Mouse (Mus musculus) hindbrain, embryonic 14.5 days (tissue): ENCODE data around the gene Gtf2h5. TPM values are rescaled to one million over a fixed set of nuclear protein-coding genes. Genes with fewer than 3 reads are reported as not detected.
A peak's percentile ranks its signal among the peaks of the same experiment; 100 is the strongest.

Source experiments
- ATAC-seq: fragments of 200-750 bp; cut with Nextera tagmentation; 2 replicates; pipeline ENCODE4 v1.8.0; 2017; ENCODE audit warnings: moderate number of reproducible peaks, mild to moderate bottlenecking, moderate TSS enrichment, moderate library complexity; ENCODE audit not compliant: low FRiP score
- DNase-seq: peaks from one replicate; pipeline ENCODE4 v3.0.0-alpha.2; 2015; ENCODE audit warnings: low spot score
- H3K27ac ChIP-seq: fragments of 300-500 bp; sonication (generic); 2 replicates; pipeline ENCODE4 v1.5.1; 2014; ENCODE audit warnings: mild to moderate bottlenecking, moderate library complexity
- H3K27me3 ChIP-seq: fragments of 300-500 bp; sonication (generic); 2 replicates; pipeline ENCODE4 v1.6.1; 2014; ENCODE audit warnings: mild to moderate bottlenecking, low read length, mixed read lengths; ENCODE audit not compliant: control insufficient read depth, insufficient read depth
- H3K36me3 ChIP-seq: fragments of 300-500 bp; sonication (generic); replicated peaks from 2 replicates; pipeline ENCODE4 v1.6.1; 2014; ENCODE audit not compliant: control insufficient read depth, insufficient read depth
- H3K4me1 ChIP-seq: fragments of 300-500 bp; sonication (generic); replicated peaks from 2 replicates; pipeline ENCODE4 v1.6.1; 2014; ENCODE audit warnings: antibody characterized with exemption, low read length, mixed read lengths; ENCODE audit not compliant: control insufficient read depth, insufficient read depth
- H3K4me2 ChIP-seq: fragments of 300-500 bp; sonication (generic); replicated peaks from 2 replicates; pipeline ENCODE4 v1.6.1; 2014; ENCODE audit warnings: mild to moderate bottlenecking, moderate library complexity
- H3K4me3 ChIP-seq: fragments of 300-500 bp; sonication (generic); replicated peaks from 2 replicates; pipeline ENCODE4 v1.5.1; 2014; ENCODE audit warnings: mild to moderate bottlenecking, low read length
- H3K9ac ChIP-seq: fragments of 300-500 bp; sonication (generic); 2 replicates; pipeline ENCODE4 v1.6.1; 2014
- H3K9me3 ChIP-seq: fragments of 300-500 bp; sonication (generic); 2 replicates; pipeline ENCODE4 v1.6.1; 2016; ENCODE audit warnings: low read length; ENCODE audit not compliant: control insufficient read depth
- WGBS: fragments of 180-500 bp; shearing (Covaris S2); extraction: QIAGEN DNeasy Blood & Tissue Kit; methylation state at CpG from one replicate; pipeline ENCODE4 v1.1.7; 2014; 5-methylcytosine and 5-hydroxymethylcytosine counted together
- polyA plus RNA-seq: library from polyadenylated mRNA; unstranded; fragments of >200 nt; fragmentation: Nextera tagmentation; extraction: Ambion mirVana; gene quantifications from 2 replicates; pipeline ENCODE4 v1.2.1, GENCODE M21; 2014

Gene Gtf2h5
- polyA plus RNA-seq, 1 experiment from 2014 or later: 214 TPM

DNA sequence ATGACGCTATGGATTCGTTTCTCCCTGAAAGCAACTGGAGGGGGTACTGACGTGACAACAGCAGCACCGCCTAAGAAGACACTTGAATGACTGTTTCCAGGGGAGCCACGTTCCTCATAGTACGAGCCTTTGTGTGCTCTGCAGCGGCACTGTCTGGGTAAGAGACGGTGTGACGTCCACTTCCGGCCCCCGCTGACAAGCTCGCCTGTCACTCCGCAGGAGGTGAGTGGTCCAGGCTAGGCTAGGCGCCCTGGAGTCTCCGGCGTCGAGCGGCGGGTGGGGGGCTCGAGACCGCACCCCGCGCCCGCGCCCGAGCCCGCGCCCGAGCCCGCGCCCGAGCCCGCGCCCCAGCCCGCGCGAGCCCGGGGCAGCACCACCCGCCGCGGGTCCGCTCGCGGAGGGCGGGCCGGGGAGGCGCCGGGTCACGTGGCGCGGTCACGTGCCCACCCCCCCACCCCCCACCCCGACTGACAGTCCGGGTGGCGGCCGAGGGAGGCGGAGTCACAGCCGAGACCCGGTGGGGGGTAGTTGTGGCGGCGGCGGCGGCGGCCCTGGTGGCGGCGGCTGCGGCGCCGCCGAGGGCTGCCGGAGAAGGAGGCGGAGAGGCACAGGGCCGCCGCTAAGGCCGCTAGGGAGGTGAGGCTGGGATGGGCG lies 26.9 kb downstream of the Gtf2h5 start, which contains the start of gene Tulp4:
Gene Tulp4 (plus strand): TSS at position 77 of the 654 bp plus-strand sequence.
- DNase-seq (peak; percentile 87), ATAC-seq (peak; percentile 95)
- Histone ChIP-seq H3K4me3 (peak within 1 kb of the TSS; percentile 61), H3K36me3 (no peaks in the 10 kb centered on the region), H3K27ac (peak within 1 kb of the TSS; percentile 97), H3K9me3 (no peaks in the 10 kb centered on the region), H3K27me3 (no peaks in the 10 kb centered on the region), H3K9ac (peak within 1 kb of the TSS; percentile 92), H3K4me1 (peaks cover 22% of the 10 kb centered on the region), H3K4me2 (peak within 1 kb of the TSS; percentile 83)
- WGBS: under 1% methylated on average over 49 of the region's 76 CpGs

- Histone ChIP-seq H3K36me3 (no peaks in the 10 kb centered on the region), H3K4me2 (peak overlapping the region; percentile 83), H3K27ac (peak overlapping the region; percentile 97), H3K9ac (peak overlapping the region; percentile 92), H3K9me3 (no peaks in the 10 kb centered on the region), H3K27me3 (no peaks in the 10 kb centered on the region), H3K4me1 (peaks cover 22% of the 10 kb centered on the region), H3K4me3 (peak overlapping the region; percentile 61)
- DNase-seq (peak; percentile 59), ATAC-seq (peak; percentile 3; the same call in 1 of the 2 replicates)
- 0% methylated on average over 39 of the region's 50 CpGs for WGBS
These were observed 27.5 kb downstream of the Gtf2h5 start for GRCm38 (mm10) chr17:6107015-6107601.

DNA sequence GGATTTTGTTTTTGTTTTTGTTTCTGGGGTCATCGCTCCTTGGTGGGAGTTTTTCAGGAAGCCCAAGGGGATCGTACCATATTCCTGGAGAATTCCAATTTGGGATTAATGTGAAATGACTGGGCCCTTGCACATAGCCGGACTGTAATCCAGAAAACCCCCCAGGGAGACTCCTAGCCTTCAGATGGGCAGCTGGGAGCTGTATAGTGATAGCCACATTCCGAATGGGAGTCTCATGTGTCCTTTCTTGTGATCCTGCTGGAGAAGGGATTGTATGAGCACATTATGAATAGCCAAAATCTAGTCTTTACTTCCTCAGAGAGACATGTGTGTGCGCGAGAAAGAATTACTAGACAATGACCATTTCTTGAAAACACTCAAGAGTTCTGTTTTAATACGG lies 28.6 kb downstream of the Gtf2h5 start:
- peak overlapping the region; percentile 83 for H3K4me2 ChIP-seq
- no peaks in the 10 kb centered on the region for H3K36me3 ChIP-seq
- peak overlapping the region; percentile 92 for H3K9ac ChIP-seq
- 49% methylated on average over 7 of the region's 7 CpGs for WGBS
- peaks cover 22% of the 10 kb centered on the region for H3K4me1 ChIP-seq
- H3K4me3 ChIP-seq: peak overlapping the region; percentile 61
- DNase-seq: no peak
- ATAC-seq: no peak
- H3K27ac ChIP-seq: peak overlapping the region; percentile 97
- H3K27me3 ChIP-seq: no peaks in the 10 kb centered on the region
- no peaks in the 10 kb centered on the region for H3K9me3 ChIP-seq

GRCm38 (mm10) chr17:6110956-6111355 lies 31.4 kb downstream of the Gtf2h5 start:
- WGBS: 81% methylated on average over 3 of the region's 3 CpGs
- Histone ChIP-seq H3K4me3 (no peak overlapping the region), H3K4me2 (no peak overlapping the region), H3K9me3 (no peaks in the 10 kb centered on the region), H3K27ac (no peak overlapping the region), H3K36me3 (peaks cover 17% of the 10 kb centered on the region; the same call in 1 of the 2 replicates), H3K27me3 (no peaks in the 10 kb centered on the region), H3K9ac (no peak overlapping the region), H3K4me1 (peaks cover 22% of the 10 kb centered on the region)
- ATAC-seq (no peak), DNase-seq (no peak)

DNA sequence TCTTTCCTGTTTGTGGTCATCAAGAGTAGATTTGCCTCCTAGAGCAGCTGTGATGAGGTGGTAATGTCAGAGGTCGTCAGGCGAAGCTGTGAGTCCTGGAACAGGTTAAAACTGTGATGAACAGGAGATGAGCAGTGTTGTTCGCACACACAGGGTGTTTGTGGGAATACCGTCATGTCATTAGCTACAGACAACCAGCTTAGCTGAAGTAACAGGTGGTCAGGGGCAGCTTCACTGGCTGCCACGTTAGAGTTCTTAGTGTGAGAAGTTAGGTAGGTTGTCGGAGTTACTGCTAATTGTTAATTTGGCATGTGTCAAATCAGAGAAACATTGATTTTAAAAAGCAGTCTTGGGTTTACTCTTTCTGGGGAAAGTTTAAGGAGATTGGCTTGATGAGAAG lies 34.1 kb downstream of the Gtf2h5 start:
- H3K4me2 ChIP-seq: no peak overlapping the region
- 91% methylated on average over 6 of the region's 6 CpGs for WGBS
- ATAC-seq: no peak
- no peak overlapping the region for H3K27ac ChIP-seq
- no peak overlapping the region for H3K9ac ChIP-seq
- no peaks in the 10 kb centered on the region for H3K27me3 ChIP-seq
- peaks cover 22% of the 10 kb centered on the region for H3K4me1 ChIP-seq
- no peak for DNase-seq
- H3K4me3 ChIP-seq: no peak overlapping the region
- H3K36me3 ChIP-seq: peaks cover 19% of the 10 kb centered on the region; the same call in 1 of the 2 replicates
- H3K9me3 ChIP-seq: no peaks in the 10 kb centered on the region

DNA sequence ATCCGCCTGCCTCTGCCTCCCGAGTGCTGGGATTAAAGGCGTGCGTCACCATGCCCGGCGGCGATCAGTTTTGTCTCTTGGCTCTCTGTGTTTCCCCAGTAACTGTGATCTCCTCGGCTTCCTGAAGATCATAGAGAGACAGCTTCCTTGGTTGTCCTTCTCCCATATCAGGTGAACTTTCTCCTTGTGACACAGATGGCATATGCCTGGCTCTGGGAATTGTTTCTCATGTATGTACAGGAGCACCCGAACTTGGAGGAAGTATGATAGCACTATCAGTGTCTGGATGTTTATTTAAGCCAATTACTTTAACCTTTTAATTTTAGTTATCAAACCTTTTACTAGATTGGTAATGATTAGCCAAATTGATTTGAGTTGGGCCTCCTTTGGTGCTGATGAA lies 35.5 kb downstream of the Gtf2h5 start:
- no peak for ATAC-seq
- no peak overlapping the region for H3K4me3 ChIP-seq
- H3K4me1 ChIP-seq: peaks cover 16% of the 10 kb centered on the region; the same call in 1 of the 2 replicates
- DNase-seq: no peak
- 97% methylated on average over 9 of the region's 9 CpGs for WGBS
- H3K4me2 ChIP-seq: no peak overlapping the region
- peaks cover 19% of the 10 kb centered on the region; the same call in 1 of the 2 replicates for H3K36me3 ChIP-seq
- no peak overlapping the region for H3K9ac ChIP-seq
- no peak overlapping the region for H3K27ac ChIP-seq
- H3K27me3 ChIP-seq: no peaks in the 10 kb centered on the region
- H3K9me3 ChIP-seq: no peaks in the 10 kb centered on the region

DNA sequence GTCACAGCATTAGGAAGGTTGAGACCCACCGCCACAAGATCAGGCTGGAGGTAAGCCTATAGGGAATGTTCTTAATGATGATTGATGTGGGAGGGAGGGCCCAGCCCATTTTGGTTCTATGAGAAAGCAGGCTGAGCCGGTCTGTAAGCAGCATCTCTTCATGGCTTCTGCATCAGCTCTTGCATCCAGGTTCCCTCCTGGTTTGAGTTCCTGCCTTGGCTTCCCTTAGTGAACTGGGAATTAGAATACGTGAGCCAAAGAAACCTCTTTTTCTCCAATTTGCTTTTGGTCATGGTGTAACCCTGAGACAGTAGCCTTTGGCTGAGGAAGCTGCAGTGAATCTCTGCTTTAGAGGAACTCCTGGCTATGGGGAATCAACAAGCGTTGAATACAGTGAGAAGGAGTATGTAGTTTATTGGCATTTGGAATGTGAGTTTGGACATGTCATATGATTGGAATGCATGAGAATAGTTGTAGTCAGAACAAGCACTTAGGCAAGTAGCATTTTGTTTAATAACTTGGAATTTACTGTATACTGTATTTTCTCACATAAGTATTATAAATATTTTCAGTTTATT lies 37.7 kb downstream of the Gtf2h5 start:
- Histone ChIP-seq H3K4me3 (no peak overlapping the region), H3K4me1 (peaks cover 12% of the 10 kb centered on the region; the same call in 1 of the 2 replicates), H3K27ac (no peak overlapping the region), H3K9me3 (no peaks in the 10 kb centered on the region), H3K36me3 (peaks cover 23% of the 10 kb centered on the region), H3K9ac (no peak overlapping the region), H3K27me3 (no peaks in the 10 kb centered on the region), H3K4me2 (no peak overlapping the region)
- DNase-seq (no peak), ATAC-seq (no peak)
- WGBS: 66% methylated on average over 4 of the region's 4 CpGs

DNA sequence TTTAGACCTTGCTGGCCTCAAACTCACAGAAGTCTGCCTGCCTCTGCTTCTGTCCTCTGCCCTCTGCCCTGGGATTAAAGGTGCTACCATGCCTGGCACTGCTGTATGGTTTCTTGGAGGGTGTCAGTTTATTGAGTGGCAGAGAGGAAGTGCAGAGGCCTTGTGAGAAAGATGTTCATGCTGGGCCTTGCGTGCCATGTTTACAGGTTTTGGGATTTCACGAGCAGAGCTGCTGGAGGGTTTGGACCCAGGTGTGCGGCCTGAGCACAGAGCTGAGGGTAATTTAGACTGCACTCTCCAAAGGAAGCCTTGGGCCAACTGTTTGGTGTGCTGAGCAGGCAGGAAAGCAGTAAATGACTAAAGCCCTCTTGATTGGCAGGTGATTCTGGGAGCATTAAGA lies 38.3 kb downstream of the Gtf2h5 start:
- Histone ChIP-seq H3K27me3 (no peaks in the 10 kb centered on the region), H3K4me2 (no peak overlapping the region), H3K4me3 (no peak overlapping the region), H3K27ac (no peak overlapping the region), H3K36me3 (peaks cover 30% of the 10 kb centered on the region), H3K4me1 (peaks cover 12% of the 10 kb centered on the region; the same call in 1 of the 2 replicates), H3K9me3 (no peaks in the 10 kb centered on the region), H3K9ac (no peak overlapping the region)
- 82% methylated on average over 3 of the region's 3 CpGs for WGBS
- ATAC-seq (no peak), DNase-seq (no peak)

DNA sequence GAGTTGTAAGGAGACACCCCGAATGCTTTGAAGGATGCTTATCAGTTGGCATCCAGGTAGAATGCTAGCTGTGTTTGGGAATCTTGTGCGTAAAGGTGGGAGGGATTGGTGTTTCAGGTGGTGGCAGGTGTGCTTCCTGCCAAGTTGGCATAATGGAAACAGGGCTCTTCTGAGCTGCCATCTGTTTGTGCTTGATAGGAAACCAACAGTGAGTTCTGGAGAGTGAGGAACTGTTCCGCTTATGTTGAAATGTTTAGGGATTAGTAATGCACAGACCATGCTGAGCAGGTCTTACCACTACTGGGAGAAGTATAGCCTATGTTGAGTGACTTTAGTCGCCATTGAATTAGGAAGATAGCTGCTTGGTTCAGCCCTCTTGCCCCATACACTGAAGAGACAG lies 39.3 kb downstream of the Gtf2h5 start:
- 89% methylated on average over 4 of the region's 4 CpGs for WGBS
- Histone ChIP-seq H3K4me1 (peaks cover 12% of the 10 kb centered on the region; the same call in 1 of the 2 replicates), H3K36me3 (peaks cover 40% of the 10 kb centered on the region), H3K9me3 (no peaks in the 10 kb centered on the region), H3K4me2 (no peak overlapping the region), H3K4me3 (no peak overlapping the region), H3K27ac (no peak overlapping the region), H3K9ac (no peak overlapping the region), H3K27me3 (no peaks in the 10 kb centered on the region)
- ATAC-seq (no peak), DNase-seq (no peak)
